Mouse (Mus musculus) intestine, embryonic 16.5 days (tissue): ENCODE measurements around the gene Gm13083. TPM values are rescaled to one million over a fixed set of nuclear protein-coding genes. Genes with fewer than 3 reads are reported as not detected.
"Not testable (repeated sequence)": the region's sequence is repeated elsewhere in the genome, so short reads cannot be mapped to it uniquely, and the experiment has no call there.

Source experiments
- ATAC-seq: fragments of 200-750 bp; cut with Nextera tagmentation; 2 replicates; pipeline ENCODE4 v1.8.0; 2017; ENCODE audit warnings: moderate TSS enrichment, moderate library complexity
- H3K27ac ChIP-seq: fragments of 300-500 bp; sonication (generic); 2 replicates; pipeline ENCODE4 v1.5.1; 2014; ENCODE audit warnings: mild to moderate bottlenecking, low read length
- H3K27me3 ChIP-seq: fragments of 300-500 bp; sonication (generic); replicated peaks from 2 replicates; pipeline ENCODE4 v1.6.1; 2014; ENCODE audit warnings: low read length, control low read depth, mixed read lengths; ENCODE audit not compliant: control insufficient read depth, insufficient read depth
- H3K36me3 ChIP-seq: fragments of 300-500 bp; sonication (generic); 2 replicates; pipeline ENCODE4 v1.6.1; 2014; ENCODE audit warnings: low read length, control low read depth; ENCODE audit not compliant: control insufficient read depth, insufficient read depth
- H3K4me1 ChIP-seq: fragments of 300-500 bp; sonication (generic); 2 replicates; pipeline ENCODE4 v1.6.1; 2014; ENCODE audit warnings: low read length, control low read depth, mixed read lengths; ENCODE audit not compliant: control insufficient read depth, insufficient read depth
- H3K4me2 ChIP-seq: fragments of 300-500 bp; sonication (generic); 2 replicates; pipeline ENCODE4 v1.6.1; 2014; ENCODE audit warnings: low read depth, low read length, control low read depth
- H3K4me3 ChIP-seq: fragments of 300-500 bp; sonication (generic); 2 replicates; pipeline ENCODE4 v1.5.1; 2014; ENCODE audit warnings: mild to moderate bottlenecking, low read length
- H3K9ac ChIP-seq: fragments of 300-500 bp; sonication (generic); 2 replicates; pipeline ENCODE4 v1.6.1; 2014; ENCODE audit warnings: low read depth, low read length
- H3K9me3 ChIP-seq: fragments of 300-500 bp; sonication (generic); 2 replicates; pipeline ENCODE4 v1.6.1; 2016; ENCODE audit warnings: low read length, control low read depth; ENCODE audit not compliant: control insufficient read depth
- WGBS: fragments of 180-500 bp; shearing (Covaris S2); extraction: QIAGEN DNeasy Blood & Tissue Kit; methylation state at CpG from one replicate; pipeline ENCODE4 v1.1.7; 2014; 5-methylcytosine and 5-hydroxymethylcytosine counted together
- polyA plus RNA-seq: library from polyadenylated mRNA; unstranded; fragments of >200 nt; fragmentation: Nextera tagmentation; extraction: Ambion mirVana; gene quantifications from 2 replicates; pipeline ENCODE4 v1.2.1, GENCODE M21; 2015

Gm13083 gene
- polyA plus RNA-seq: not detected in 2 replicates

DNA sequence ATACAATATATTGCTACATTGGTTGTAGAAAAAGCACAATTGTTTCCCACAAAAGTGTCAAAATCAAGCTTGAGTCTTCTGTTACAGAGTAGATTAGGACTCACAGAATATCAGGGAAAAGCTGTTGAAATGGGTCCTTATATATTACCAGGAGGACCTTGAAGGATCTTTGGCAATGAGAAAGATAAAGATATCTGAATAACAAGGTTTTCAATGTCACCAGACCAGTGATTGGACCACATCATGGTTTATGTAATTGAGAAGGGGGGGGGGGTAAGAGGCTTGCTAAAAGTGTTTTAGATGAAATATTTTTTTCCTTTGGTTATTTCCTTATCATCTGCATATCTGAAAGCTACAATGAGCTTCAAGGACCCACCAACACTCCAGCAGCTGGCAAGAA, at the start of gene Gm13083:
Gene Gm13083 (plus strand): TSS at position 301 of the 400 bp plus-strand sequence.
- H3K4me1 ChIP-seq, H3K9me3 ChIP-seq, H3K4me3 ChIP-seq, ATAC-seq, H3K36me3 ChIP-seq, H3K4me2 ChIP-seq, H3K9ac ChIP-seq, H3K27me3 ChIP-seq, H3K27ac ChIP-seq: not testable (repeated sequence)

DNA sequence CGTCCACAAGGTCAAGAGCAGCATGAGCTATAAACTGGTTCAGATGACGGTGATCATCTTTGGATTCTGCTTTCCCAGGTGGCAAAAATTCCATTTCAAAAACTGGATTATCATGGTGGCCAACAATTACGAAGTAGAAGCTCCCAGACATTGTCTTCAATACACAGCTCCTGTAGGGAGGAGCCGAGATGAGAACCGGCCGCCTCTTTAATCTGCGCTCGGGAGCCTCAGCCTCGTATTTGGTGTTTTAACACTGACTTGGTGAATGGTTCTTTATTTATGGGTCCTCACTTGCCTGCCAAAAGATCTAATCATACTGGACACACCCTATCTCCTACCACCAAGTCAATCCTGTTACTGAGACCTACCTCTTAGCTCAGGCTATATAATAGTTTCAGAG, 2.9 kb upstream of the Gm13083 start:
- H3K4me2 ChIP-seq, H3K9ac ChIP-seq, H3K4me1 ChIP-seq, H3K36me3 ChIP-seq, H3K9me3 ChIP-seq, H3K4me3 ChIP-seq, H3K27ac ChIP-seq, ATAC-seq, H3K27me3 ChIP-seq: not testable (repeated sequence)
- WGBS: 82% methylated on average over 9 of the region's 9 CpGs

DNA sequence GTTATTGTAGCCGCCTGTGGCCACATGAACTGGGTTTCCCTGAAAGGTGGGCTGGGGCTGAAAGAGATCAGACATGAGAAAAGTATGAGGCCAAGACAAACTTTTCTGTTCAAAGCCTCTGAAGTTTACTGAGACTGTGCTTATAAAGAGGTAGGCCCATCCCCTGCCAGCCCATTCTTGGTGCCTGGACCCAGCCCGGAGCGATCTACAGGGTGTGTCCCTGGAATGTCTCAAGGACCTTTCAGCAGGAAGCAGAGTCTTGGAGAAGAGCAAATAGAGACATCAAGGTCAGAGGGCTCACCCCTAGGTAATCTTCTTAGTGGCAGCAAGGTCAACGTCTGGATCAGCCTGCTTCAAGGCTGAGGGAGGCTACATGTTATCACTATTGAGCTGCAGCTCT, 3.3 kb downstream of the Gm13083 start:
- not testable (repeated sequence) for H3K4me2 ChIP-seq, H3K27ac ChIP-seq, ATAC-seq, H3K27me3 ChIP-seq, H3K4me3 ChIP-seq, H3K9ac ChIP-seq, H3K36me3 ChIP-seq, H3K9me3 ChIP-seq, H3K4me1 ChIP-seq
- 76% methylated on average over 4 of the region's 4 CpGs for WGBS

DNA sequence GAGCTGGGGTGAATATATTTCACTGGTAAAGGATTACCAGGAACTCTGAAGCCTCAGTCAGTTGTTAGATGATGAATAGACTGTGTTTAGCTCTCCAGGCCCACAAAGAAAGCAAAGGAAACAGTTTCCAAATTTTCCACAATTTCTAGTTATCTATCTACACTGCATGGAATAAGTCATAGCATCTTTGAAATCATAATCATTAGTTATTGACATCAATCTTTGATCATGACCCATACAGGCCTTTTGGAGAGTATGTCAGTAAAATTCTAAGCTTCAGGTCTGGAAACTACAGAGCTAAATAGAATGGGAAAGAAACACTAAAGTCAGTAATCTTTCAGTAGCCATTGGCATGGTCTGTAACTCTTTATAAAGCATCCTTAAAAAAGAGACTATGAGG, 42.3 kb downstream of the Gm13083 start, which contains the start of gene Gm13088:
Gene Gm13088 (minus strand): TSS at position 101 of the 400 bp plus-strand sequence.
- H3K9ac ChIP-seq, H3K27me3 ChIP-seq, H3K27ac ChIP-seq, H3K4me1 ChIP-seq, ATAC-seq, H3K4me2 ChIP-seq, H3K36me3 ChIP-seq, H3K4me3 ChIP-seq, H3K9me3 ChIP-seq: not testable (repeated sequence)

Other genes with a start within 250 kb of the Gm13083 start
- not detected in 2 replicates for gene Pramel1, start 220.6 kb upstream of the Gm13083 start, polyA plus RNA-seq
- gene Pramef8, start 202.6 kb upstream of the Gm13083 start, polyA plus RNA-seq: 12.5 and 13.9 TPM in 2 replicates
- not detected in 2 replicates for gene Oog4, start 164.7 kb upstream of the Gm13083 start, polyA plus RNA-seq
- gene Gm13043, start 103.7 kb upstream of the Gm13083 start, polyA plus RNA-seq: not detected in 2 replicates
- gene Gm13040, start 79.0 kb upstream of the Gm13083 start, polyA plus RNA-seq: not detected in 2 replicates
- not detected in 2 replicates for gene BC080695, start 63.3 kb upstream of the Gm13083 start, polyA plus RNA-seq
- not detected in 2 replicates for gene Gm13057, start 63.3 kb upstream of the Gm13083 start, polyA plus RNA-seq
- gene Gm13088, start 42.2 kb downstream of the Gm13083 start, polyA plus RNA-seq: not detected in 2 replicates
- not detected in 2 replicates for gene Gm13089, start 87.7 kb downstream of the Gm13083 start, polyA plus RNA-seq
- gene Gm13078, start 104.5 kb downstream of the Gm13083 start, polyA plus RNA-seq: not detected in 2 replicates
- gene Gm13023, start 174.3 kb downstream of the Gm13083 start, polyA plus RNA-seq: not detected in 2 replicates
- not detected in 2 replicates for gene Gm13084, start 201.1 kb downstream of the Gm13083 start, polyA plus RNA-seq
- not detected in 2 replicates for gene Gm13103, start 231.5 kb downstream of the Gm13083 start, polyA plus RNA-seq